Mouse (Mus musculus): ENCODE measurements around the gene Nxpe2. TPM values are rescaled to one million over a fixed set of nuclear protein-coding genes. Genes with fewer than 3 reads are reported as not detected.
"Not testable (repeated sequence)": the region's sequence is repeated elsewhere in the genome, so short reads cannot be mapped to it uniquely, and the experiment has no call there.

Nxpe2 gene
- polyA plus RNA-seq, 1 experiment, result 0.36 TPM

DNA sequence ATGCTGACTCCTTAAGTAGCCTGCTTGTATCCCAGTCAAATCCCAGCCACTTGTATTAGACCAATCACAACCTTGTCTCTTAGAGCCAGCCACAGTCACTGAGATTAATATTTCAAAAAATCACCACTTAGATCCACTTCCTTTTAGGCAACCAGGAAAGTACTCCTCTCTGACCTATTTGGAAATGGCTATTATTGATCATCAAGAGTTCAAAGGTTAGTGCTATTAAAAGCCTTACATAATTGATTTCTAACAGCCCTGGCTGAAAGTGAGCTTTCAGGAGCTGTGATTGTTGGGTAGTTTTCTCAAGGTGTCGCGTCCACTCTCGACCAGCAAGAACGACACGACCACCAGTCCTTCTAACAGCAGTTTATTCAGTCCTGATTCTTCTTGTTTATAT, 42.0 kb downstream of the Nxpe2 start:
- WGBS, result 76% methylated on average over 5 of the region's 5 CpGs
- no peak for DNase-seq (ENCODE audit: low read depth, low spot score)

DNA sequence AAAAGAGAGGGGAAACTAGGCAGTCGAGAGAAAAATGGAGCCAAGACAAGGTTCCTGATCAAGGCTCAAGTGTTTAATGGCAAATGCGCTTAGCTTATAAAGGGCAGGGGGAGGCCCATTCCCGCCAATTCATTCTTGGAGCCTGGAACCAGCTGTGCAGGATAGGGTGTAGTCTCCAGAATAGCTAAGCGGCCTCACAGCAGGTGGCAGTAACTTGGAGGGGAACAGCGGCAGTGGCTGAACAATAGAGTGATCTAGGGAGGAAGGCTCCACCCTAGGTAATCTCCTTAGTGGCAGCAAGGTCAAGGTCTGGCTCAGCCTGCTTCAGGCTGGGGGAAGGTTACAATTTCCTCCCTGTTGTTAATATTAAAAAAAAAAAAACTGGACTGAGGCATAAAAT, 49.7 kb downstream of the Nxpe2 start:
- WGBS, result 45% methylated on average over 5 of the region's 5 CpGs
- DNase-seq (ENCODE audit: low read depth, low spot score), result not testable (repeated sequence)

DNA sequence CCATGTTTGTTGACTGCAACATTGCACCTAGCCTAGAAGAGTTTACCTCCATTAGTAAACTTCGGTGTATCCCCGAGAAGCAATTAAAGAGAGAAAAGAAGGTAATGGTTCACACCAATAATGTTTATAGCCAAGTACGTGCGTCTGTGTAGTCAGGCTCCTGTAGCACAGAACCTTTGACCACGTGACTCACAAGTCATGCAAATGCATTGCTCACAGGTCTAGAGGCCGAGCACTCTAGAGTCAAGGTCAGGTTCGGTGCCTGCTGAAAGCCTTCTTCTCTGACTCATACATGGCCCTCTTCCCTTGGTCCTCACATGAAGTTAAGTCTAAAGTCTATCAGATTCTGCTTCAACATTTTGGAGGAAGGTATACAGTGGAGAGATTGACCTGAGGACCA, 54.3 kb downstream of the Nxpe2 start:
- WGBS, result 30% methylated on average over 7 of the region's 7 CpGs
- peak; percentile 32 for DNase-seq (ENCODE audit: low read depth, low spot score)

DNA sequence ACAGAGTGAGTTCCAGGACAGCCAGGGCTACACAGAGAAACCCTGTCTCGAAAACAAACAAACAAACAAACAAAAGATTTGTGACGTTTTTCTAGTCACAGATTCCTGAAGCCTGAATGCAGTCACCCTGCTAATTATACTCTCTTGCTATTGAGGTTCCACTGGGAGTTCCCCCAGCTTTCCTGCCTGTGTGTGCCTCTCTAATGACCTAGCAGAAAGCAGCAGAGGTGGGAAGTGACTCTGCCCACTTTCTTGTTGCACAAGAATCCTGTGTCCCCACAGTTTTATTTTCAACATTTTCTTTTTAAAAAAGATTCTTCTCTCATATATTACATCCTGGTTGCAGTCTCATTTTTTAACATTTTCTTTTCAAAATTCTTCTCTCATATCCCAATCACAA, 58.5 kb downstream of the Nxpe2 start:
- 49% methylated on average over 2 of the region's 2 CpGs for WGBS
- no peak for DNase-seq (ENCODE audit: low read depth, low spot score)

DNA sequence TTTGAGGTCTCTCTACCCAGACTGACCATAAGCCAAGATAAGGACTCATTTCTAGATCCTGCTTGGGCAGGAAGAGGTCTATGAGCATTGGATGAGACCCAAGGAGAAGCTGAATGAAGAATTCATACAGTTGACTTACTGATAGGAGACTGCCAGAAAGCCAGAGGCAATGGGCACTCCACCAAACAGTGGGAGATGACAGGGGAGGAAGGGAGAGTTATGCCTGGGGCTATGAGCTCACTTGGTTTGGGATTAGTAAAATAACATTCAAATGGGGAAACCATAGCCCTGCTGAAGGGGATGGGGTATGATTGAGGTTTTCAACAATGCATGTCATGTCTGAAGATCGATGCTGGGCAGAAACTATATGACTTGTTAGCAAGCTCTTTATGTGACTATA, 63.0 kb downstream of the Nxpe2 start:
- no peak for DNase-seq (ENCODE audit: low read depth, low spot score)
- 80% methylated on average over 1 of the region's 1 CpGs for WGBS

DNA sequence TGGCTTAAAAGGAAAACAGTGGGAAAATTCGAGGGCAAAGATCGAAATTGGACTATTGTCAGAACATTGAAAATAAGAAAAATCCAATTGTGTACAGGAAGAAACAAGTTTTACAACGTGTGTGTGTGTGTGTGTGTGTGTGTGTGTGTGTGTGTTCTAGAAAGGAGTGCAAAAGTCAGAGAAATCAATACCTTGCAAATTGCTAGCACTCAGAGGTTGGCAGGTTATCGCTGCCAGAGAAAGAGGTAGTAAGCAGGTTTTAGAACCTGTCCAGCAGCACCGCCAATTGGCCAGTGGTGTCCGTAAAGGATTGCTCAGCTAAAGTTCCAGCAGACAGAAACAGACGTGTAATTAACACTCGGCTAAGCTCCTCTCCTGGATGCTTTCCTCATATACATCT, 69.0 kb downstream of the Nxpe2 start:
- no peak for DNase-seq (ENCODE audit: low read depth, low spot score)
- 79% methylated on average over 8 of the region's 8 CpGs for WGBS

DNA sequence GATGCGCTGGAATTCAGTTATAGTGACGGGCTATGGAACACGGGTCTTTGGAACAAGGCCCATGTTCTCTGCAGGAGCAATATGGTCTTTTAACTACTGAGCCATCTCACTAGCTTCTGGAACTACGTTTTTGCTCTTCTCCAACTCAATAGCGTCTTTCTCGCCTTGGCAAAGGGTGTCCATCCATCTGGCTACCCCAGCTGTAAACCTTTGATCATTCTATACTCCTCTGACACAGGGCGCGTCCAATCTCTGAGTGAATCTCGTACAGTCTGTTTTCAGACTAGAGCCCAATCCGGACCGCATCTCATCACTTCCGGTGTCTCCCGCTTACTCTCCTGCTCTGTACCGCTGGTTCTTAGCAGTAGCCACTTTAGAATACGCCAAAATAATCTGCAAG, 76.4 kb downstream of the Nxpe2 start:
- DNase-seq (ENCODE audit: low read depth, low spot score), result no peak
- WGBS, result 91% methylated on average over 15 of the region's 15 CpGs

Other genes with a start within 250 kb of the Nxpe2 start
- 0.77 and 1.8 TPM in 2 replicates for gene Nxpe4, start 191.4 kb downstream of the Nxpe2 start, polyA plus RNA-seq (2012; rRNA removed)
- gene Rexo2, start 127.2 kb upstream of the Nxpe2 start, polyA plus RNA-seq (2012; rRNA removed), result 38.0 and 43.7 TPM in 2 replicates
- gene Rbm7, start 141.8 kb upstream of the Nxpe2 start, polyA plus RNA-seq (2012; rRNA removed), result 21.9 and 24.4 TPM in 2 replicates
- 36.6 and 37.8 TPM in 2 replicates for gene Gm5617, start 142.0 kb upstream of the Nxpe2 start, polyA plus RNA-seq (2012; rRNA removed)

Data from large intestine, adult 2 months (tissue).